Mouse (Mus musculus): ENCODE measurements at regions not wholly inside any gene's neighbourhood (a gene's known extent, or its start where the extent isn't known, plus 50 kb on each side); places are given as distances from the start of the nearest gene placed in this dataset.

GRCm38 (mm10) chr16:84623346-84624085 lies 108.6 kb downstream of the A730009L09Rik start:
- TF ChIP-seq CTCF (IDR thresholded peaks at IDR 0.05; ENCODE audit: low read depth, low read length) (no peak), POLR2A (IDR thresholded peaks at IDR 0.05; ENCODE audit: borderline replicate concordance, low read depth, low read length) (no peak)
